Mouse (Mus musculus) urinary bladder, postnatal 0 days (tissue): ENCODE results near the gene Daw1. TPM values are rescaled to one million over a fixed set of nuclear protein-coding genes. Genes with fewer than 3 reads are reported as not detected.

Experiments used
- polyA plus RNA-seq: library from polyadenylated mRNA; unstranded; fragments of >200 nt; fragmentation: Nextera tagmentation; extraction: Ambion mirVana; gene quantifications from 2 replicates; pipeline ENCODE4 v1.2.1, GENCODE M21; 2015

Daw1 gene
- polyA plus RNA-seq = 0.17 TPM in 1 of 2 replicates, not detected in the other

DNA sequence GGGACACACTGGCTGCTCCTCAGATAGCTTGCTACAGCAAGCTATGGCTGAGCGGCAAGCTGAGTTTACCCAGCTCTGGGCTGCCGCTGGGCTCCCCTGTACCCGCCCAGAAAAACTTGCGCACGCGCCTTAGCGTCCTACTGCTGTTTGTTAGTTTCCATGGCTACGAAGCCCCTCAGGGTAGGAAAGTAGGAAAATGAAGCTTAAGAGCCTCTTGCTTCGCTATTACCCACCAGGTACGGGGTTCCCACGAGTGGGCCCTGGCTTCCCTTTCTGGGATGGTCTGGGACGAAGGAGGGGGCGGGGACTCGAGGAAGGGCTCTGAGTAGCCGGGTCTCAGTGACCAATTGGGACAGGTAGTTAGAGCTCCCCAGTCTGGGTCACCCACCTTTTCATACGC is at the start of gene Daw1:
Daw1 (plus strand) TSS at position 150 of the 400 bp plus-strand sequence.

DNA sequence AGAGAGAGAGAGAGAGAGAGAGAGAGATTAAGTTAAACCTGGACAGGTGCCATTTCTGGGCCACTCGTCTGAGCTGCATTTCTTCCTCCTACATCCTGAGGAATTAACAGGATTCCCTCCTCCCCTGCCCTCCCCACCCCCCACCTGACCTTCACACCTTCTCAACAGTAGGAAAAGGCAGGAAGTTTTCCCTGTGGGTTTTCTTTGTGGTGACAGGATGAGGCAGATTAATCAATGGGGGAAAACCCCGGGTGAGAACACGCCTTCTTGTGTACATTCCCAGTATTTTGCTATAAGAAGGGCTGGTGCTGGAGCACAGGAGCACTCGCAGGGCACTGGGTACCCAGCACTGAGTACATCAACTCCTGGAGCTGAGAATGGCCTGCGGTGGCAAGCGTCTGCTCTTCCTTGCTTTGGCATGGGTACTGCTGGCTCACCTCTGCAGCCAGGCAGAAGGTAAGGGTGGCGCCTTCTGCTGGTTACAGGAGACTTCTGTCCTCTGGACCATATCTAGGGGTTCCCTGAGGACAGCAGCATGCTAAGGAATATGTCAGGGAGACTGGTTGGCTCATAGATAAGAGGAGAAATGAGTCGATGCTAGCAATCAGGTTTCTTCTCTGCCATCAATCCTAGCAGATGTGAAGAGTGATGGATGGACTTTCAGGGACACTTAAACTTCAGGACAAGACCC is 43.0 kb upstream of the Daw1 start, which contains the start of gene Ccl20:
Ccl20 (plus strand) TSS at position 320 of the 691 bp plus-strand sequence.

Other genes starting within 250 kb of the Daw1 start
- not detected in 2 replicates for gene A030005L19Rik, start 246.4 kb upstream of the Daw1 start, polyA plus RNA-seq
- not detected in 2 replicates for gene A030014E15Rik, start 234.8 kb upstream of the Daw1 start, polyA plus RNA-seq
- not detected in 2 replicates for gene Gm6217, start 228.4 kb upstream of the Daw1 start, polyA plus RNA-seq
- not detected in 2 replicates for gene A030003K21Rik, start 216.4 kb upstream of the Daw1 start, polyA plus RNA-seq
- gene Gm7544, start 203.7 kb upstream of the Daw1 start, polyA plus RNA-seq = not detected in 2 replicates
- gene Gm47955, start 199.5 kb upstream of the Daw1 start, polyA plus RNA-seq = not detected in 2 replicates
- gene Gm47959, start 159.2 kb upstream of the Daw1 start, polyA plus RNA-seq = not detected in 2 replicates
- gene Slc19a3, start 121.3 kb upstream of the Daw1 start, polyA plus RNA-seq = 0.61 and 0.86 TPM in 2 replicates
- gene Krtap28-10, start 117.3 kb upstream of the Daw1 start, polyA plus RNA-seq = not detected in 2 replicates
- not detected in 2 replicates for gene Gm47969, start 114.8 kb upstream of the Daw1 start, polyA plus RNA-seq
- gene A030005K14Rik, start 100.4 kb upstream of the Daw1 start, polyA plus RNA-seq = not detected in 2 replicates
- not detected in 2 replicates for gene Krtap28-13, start 98.8 kb upstream of the Daw1 start, polyA plus RNA-seq
- gene Ccl20, start 43.0 kb upstream of the Daw1 start, polyA plus RNA-seq = not detected in 2 replicates
- gene Sphkap, start 248.4 kb downstream of the Daw1 start, polyA plus RNA-seq = 0.04 and 0.06 TPM in 2 replicates